Mouse (Mus musculus): ENCODE results near the gene Gm21992.

- TF ChIP-seq POLR2A (IDR thresholded peaks at IDR 0.05; ENCODE audit: insufficient read depth, low read length): no peak
- no peak for TF ChIP-seq EP300 (IDR thresholded peaks at IDR 0.05; ENCODE audit: insufficient read depth, low read depth, low read length)
Observed at GRCm38 (mm10) chr19:4782891-4783290, 28.5 kb downstream of the Gm21992 start.

Data from ES-Bruce4 (cell line).